Mouse (Mus musculus) spleen, adult 12 weeks (tissue): ENCODE measurements around the gene Pde4a.

Experiments used
- DNase-seq: peaks from one replicate; pipeline ENCODE4 v3.0.0; 2022; ENCODE audit warnings: low spot score

Pde4a gene

GRCm38 (mm10) chr9:21165041-21165951 lies at the start of gene Pde4a:
TSS of gene Pde4a (plus strand) at chr9:21165714.
- DNase-seq = no peak

GRCm38 (mm10) chr9:21117073-21117472 lies 48.4 kb upstream of the Pde4a start:
- no peak for DNase-seq

GRCm38 (mm10) chr9:21121483-21121882 lies 44.0 kb upstream of the Pde4a start:
- DNase-seq = no peak

- DNase-seq = no peak
Measured at GRCm38 (mm10) chr9:21124837-21125236, 40.7 kb upstream of the Pde4a start.

- DNase-seq = no peak
Measured at GRCm38 (mm10) chr9:21125502-21126258, 39.8 kb upstream of the Pde4a start.

GRCm38 (mm10) chr9:21126259-21126627 lies 39.3 kb upstream of the Pde4a start:
- no peak for DNase-seq

- DNase-seq = peak; percentile 79
Measured at GRCm38 (mm10) chr9:21131059-21131956, 34.2 kb upstream of the Pde4a start, which contains the start of gene Tyk2. TSS of gene Tyk2 (minus strand) at chr9:21131243.

- DNase-seq = no peak
Measured at GRCm38 (mm10) chr9:21132102-21132775, 33.3 kb upstream of the Pde4a start.

GRCm38 (mm10) chr9:21133064-21133707 lies 32.3 kb upstream of the Pde4a start:
- DNase-seq = no peak

- no peak for DNase-seq
Measured at GRCm38 (mm10) chr9:21134595-21135328, 30.8 kb upstream of the Pde4a start.

- DNase-seq = no peak
Measured at GRCm38 (mm10) chr9:21135329-21135890, 30.1 kb upstream of the Pde4a start.

- DNase-seq = no peak
Measured at GRCm38 (mm10) chr9:21135941-21136381, 29.6 kb upstream of the Pde4a start.

GRCm38 (mm10) chr9:21136401-21136800 lies 29.1 kb upstream of the Pde4a start:
- no peak for DNase-seq

GRCm38 (mm10) chr9:21137229-21137628 lies 28.3 kb upstream of the Pde4a start:
- DNase-seq = peak; percentile 62

GRCm38 (mm10) chr9:21138386-21138785 lies 27.1 kb upstream of the Pde4a start:
- no peak for DNase-seq

- DNase-seq = no peak
Measured at GRCm38 (mm10) chr9:21141922-21142321, 23.6 kb upstream of the Pde4a start.

- DNase-seq = no peak
Measured at GRCm38 (mm10) chr9:21144361-21144760, 21.2 kb upstream of the Pde4a start.

- no peak for DNase-seq
Measured at GRCm38 (mm10) chr9:21145431-21145830, 20.1 kb upstream of the Pde4a start.

- DNase-seq = no peak
Measured at GRCm38 (mm10) chr9:21146722-21147121, 18.8 kb upstream of the Pde4a start.

GRCm38 (mm10) chr9:21148427-21148826 lies 17.1 kb upstream of the Pde4a start:
- DNase-seq = no peak
